Mouse (Mus musculus) T-cell, adult 2 months (primary cell): ENCODE results near the gene Neurod1.

Experiments
- DNase-seq: peaks from one replicate; pipeline ENCODE4 v3.0.0; 2022; ENCODE audit warnings: low spot score

Neurod1 gene

DNA sequence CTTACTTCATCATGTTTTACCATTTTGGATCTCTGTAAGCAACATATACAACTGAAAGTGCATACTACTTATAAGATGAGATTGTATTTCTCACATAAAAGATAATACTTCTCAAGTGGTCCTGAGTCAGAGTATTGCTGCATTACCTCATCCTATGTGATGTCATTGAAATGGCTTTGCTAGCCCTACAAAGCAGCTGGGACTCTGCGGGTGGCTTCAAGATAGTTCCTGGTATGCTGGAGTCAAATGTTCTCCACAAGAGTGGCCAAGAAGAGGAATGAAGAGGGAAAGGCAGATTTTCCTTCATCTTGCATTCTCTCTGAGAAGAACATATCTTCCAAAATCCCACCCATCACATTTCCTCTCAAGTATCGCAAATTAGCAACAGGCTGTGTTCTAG, 13.2 kb downstream of the Neurod1 start:
- DNase-seq = no peak

DNA sequence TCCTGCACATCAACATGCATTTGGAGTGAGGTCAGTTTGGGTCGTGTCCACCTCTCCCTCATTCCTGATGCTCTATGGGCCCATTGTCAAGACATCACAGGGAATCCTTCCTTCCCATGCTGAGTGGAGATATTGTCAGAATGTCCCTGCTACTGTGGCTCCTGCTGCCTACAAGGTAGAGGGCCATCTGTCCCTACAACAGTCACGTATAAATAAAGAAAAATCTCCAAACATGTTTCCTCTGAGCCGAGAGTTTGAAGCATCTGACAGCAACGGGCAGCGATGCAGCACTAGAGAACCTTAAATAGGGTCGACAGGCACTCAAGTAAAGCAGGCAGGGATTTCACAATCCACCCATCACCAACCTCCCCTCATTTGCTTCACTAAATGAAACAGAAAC, 13.6 kb downstream of the Neurod1 start:
- DNase-seq = no peak

DNA sequence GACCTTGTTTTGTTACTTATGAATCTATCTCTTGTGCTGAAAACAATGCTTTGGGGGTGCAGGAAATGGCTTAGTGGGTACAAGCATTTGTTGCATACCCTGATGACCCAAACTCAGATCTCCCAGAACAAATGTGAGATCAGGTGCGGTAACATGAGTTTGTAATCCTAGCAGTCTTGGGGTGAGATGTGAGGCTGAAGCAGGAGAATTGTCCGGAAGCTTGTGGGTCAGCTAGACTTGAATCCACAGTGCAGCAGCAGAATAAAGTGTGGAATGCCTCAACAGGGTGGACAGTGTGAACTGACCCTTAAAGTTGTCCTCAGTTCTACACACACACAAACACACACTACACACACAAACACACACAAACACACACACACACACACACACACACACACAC, 14.3 kb downstream of the Neurod1 start:
- DNase-seq = no peak

DNA sequence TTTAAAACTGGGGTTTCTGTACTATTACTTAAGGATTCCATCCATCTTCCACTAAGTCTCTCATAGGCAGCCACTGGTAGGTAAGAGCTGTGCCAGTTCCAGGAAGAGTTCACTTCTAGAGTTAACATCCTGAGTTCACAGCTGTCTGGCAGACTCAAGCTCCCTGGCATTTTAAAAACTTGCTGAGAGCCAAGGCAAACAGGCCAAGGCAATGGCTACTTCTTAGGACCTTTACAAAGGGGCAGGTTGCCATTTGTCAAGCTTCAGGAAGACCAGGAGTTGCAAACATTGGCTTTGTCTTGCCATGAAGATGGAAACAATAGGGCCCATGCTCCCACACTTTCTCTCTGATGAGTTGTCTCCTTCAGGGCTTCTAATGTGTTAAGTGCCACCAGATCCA, 26.5 kb downstream of the Neurod1 start:
- no peak for DNase-seq

DNA sequence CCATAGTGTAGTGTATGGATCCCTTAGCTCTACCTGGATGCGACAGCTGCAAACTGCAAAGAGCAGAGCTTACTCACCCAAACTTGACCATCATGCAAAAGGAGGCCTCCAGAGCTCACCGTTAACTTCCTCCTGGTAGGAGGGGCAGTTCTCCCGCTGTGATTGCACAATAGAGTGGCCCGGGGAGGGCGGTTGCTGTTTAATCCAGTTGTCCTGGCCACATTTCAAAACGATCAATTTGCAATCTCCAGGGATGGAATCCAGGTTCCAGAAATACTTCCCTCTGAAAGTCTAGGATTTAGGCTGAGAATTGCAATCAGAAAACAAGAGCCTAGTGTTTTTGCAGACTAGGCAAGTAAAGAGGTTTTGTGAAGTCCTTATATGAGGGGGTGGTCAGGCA, 26.9 kb downstream of the Neurod1 start:
- no peak for DNase-seq

DNA sequence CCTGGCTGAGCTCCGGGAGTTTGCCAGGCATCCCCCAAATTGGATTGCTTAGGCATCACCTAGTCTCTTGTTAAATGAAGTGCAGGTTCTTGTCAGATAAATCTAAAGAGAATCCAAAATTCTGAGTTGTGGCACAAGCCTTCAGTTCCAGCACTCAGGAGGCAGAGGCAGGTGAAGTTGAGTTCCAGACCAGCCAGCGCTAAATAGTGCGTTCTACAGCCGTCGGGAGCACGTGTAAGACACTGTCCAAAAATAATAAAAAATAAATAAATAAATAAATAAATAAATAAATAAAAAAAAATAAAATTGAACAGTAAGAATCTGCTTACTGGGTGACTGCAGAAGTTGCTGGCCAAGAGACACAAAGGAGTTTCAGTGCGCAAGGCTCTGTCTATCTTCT, 27.4 kb downstream of the Neurod1 start:
- no peak for DNase-seq

DNA sequence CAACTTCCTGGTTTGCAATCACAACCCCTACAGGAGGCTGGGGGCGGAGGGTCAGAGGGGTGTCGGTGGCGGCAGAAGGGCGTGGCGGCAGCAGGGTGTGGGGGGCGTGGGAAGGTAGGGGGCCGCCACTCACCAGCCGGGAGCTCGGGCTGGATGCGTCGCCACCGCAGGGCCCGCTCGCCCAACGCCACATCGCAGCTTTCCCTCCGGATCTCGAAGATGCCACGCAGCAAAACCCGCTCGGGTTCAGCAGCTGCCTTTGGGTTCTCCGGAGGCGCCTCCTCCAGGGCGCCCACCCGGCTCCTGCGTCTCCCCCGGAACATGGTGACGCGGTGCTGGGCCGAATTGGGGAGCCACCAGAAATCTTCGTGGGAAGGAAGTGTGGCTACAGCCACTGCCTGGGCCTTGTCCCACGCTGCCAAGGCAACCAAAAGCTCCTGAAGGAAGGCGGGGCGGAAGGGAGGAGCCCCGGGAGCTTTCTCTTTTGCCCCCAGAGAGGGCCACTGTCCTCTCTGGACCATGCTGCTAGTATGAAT, 27.9 kb downstream of the Neurod1 start:
- no peak for DNase-seq

DNA sequence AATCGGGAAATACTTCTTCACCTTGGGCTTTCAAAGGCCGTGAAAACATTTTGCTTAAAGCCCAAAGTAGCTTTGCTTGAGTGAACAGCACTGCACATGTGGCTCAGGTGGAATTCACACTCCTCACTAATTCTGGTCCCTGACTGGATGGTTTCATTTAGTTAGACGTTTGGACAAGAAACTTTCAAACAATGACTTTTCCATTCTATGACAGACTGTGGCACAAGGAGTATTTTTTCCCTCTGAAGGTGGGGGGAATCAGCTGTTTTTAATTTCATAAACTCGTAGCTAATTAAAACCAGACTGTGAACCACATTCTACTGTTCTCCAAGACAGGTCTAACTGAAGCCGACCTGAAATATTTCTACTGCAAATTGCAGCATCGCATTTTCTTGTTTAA, 28.5 kb downstream of the Neurod1 start:
- no peak for DNase-seq

DNA sequence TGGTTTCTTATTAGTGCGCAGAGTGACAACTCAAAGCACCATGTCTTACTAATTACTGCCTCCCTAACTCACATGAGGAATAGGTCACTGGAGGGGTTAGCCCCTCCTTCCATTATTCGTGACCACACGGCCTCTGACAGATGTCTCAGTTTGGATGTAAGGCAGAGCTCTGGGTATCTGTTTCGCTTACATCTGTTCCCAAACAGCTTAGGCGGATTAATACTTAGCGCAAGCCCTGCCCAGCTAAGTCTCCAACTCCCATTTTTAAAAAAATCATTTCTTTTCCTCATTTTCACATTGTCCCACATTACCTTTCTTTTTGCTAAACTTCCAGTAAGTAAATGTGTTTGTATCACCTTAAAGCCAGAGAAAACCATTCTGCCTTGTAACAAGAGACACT, 34.9 kb downstream of the Neurod1 start:
- no peak for DNase-seq

DNA sequence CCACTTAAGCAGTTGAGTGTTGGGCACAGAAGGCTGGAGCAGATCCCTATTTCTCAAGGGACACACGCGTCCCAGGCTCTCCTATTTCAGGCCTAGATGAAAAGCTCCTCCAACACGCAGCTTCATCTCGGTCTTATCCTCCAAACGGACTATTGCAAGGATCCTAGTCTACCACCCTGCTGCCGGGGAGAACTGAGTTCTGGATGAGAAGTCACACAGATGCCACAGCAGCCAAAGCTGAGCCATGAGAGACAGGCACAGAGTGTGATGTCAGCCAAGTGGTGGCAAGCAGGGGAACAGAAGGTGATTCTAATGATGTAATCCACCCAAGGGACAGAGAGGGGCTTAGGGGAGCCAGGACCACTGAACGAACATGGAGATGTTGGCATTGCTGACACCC, 42.0 kb downstream of the Neurod1 start:
- no peak for DNase-seq

DNA sequence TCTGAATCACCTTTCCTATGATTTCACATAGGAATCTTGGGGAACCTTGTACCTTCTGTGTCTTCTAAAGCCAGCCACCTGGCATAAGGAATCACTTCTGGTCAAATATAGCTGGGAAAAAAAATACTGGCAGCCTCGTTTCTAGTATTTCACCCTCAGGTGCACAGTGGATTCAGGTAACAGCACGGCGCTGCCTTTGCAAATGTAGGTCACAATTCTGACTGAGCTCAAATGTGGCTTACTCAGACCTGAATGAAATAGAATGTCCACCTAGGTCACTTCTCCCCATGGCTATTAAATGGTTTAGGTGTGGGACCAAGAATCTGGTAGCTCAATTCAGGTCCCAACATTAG, 45.7 kb downstream of the Neurod1 start:
- no peak for DNase-seq

DNA sequence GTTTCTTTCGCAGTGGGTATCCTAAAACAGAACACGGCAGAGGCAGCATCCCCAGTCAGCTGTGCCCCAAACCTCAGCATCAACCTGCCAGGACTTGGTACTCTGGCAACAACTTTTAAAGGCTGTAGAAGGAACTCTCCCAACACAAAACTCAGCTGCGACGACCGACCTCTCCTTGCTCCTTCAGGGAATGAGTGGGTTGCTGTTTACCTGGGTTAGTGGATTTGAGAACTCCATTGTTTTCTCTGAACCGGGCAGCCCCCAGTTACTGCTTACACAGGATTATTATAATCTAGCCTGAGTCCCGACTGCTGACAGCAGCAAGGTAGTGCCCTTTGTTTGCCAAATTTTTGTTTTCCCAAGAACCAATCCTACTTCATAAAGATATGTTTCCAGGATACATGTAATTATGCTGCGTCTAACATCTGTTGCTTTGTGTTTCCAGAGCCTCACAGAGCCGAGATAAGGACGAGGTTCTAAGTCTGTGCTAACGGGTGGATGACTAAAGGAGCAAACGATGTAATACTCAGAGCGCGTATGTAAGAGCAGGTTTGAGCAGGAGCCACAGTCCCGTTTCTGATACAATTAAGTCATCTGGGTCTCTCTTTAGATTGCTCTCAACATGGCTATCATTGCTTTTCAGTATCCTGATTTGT, 46.2 kb downstream of the Neurod1 start:
- DNase-seq = no peak

DNA sequence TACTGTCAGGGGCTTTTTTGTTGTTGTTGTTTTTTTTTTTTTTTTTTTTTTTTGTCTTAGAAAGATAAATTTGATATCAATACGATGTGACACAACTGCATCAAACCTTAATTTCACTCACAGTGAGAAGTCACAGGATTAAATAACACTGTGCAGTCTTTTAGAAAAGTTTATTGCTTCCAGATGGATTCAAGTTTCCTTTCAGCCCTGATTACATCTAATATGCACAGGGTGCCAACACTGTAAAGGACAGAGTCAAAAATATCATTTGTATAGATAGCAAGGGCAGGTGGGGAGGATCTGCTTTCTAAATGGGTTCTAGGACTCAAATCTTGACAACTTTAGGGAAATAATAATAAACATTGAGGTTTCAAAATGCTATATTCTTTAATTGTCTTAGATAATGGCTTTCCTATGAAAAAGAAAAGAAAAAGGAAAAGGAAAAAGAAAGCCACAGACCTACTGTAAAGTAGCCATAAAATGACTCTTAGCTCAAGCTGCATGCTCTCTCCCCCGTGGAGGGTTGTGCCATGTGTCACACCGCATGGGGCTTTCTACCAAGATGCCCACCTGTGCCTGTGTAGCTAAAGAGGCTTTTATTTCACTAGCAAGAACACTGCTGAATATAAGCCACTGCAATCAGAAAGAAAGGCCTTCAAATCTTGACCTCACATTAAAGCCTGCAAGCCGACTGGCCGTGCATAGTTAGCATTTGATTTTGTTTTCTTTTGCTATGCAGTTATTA, 50.7 kb downstream of the Neurod1 start:
- DNase-seq = no peak
